15 mouse cellular contexts compared by ENCODE assay signal in genomic region chr10:99237205-99237832, GRCm38 (mm10). TPM values are rescaled to one million over a fixed set of nuclear protein-coding genes. Genes with fewer than 3 reads are reported as not detected.
DNase-seq lines count a peak whose midpoint lies in the region; ATAC-seq and TF ChIP-seq lines count a peak whose summit lies in the region.
"Had no signal": no experiment of that assay in that cellular context is flagged by ENCODE, and none has a peak within 500 bp of the region (broad histone marks: within the 10 kb centered on the region; RNA-seq: fewer than 3 reads in every experiment).

No protein-coding gene starts in this region.

- no peaks in the 10 kb centered on the region for H3K36me3 ChIP-seq in limb, embryonic 13.5 days
- no peaks in the 10 kb centered on the region for H3K36me3 ChIP-seq in limb, embryonic 10.5 days
- H3K36me3 ChIP-seq in limb, embryonic 15.5 days = no peaks in the 10 kb centered on the region
- H3K36me3 ChIP-seq in small intestine, adult 2 months (ENCODE audit: control insufficient read depth, insufficient read depth, low read length) = no peaks in the 10 kb centered on the region
- H3K36me3 ChIP-seq: limb, embryonic 12.5 days had no signal

- no peak for DNase-seq in limb, embryonic 10.5 days (ENCODE audit: low spot score)
- no peak for DNase-seq in cerebellum, adult 9-11 months
- DNase-seq: cerebellum, adult 18-20 months; embryo, embryonic 11 days; heart, adult 11 months; kidney, postnatal 10 days; thymus, postnatal 36 days had no signal

- H3K27me3 ChIP-seq in limb, embryonic 13.5 days = no peaks in the 10 kb centered on the region
- H3K27me3 ChIP-seq in limb, embryonic 10.5 days (ENCODE audit: low read depth, poor library complexity, severe bottlenecking) = no peaks in the 10 kb centered on the region
- H3K27me3 ChIP-seq in limb, embryonic 15.5 days = no peaks in the 10 kb centered on the region
- H3K27me3 ChIP-seq in small intestine, adult 2 months (ENCODE audit: control insufficient read depth, insufficient read depth, low read length) = no peaks in the 10 kb centered on the region
- H3K27me3 ChIP-seq: limb, embryonic 12.5 days had no signal

- H3K9me3 ChIP-seq in limb, embryonic 13.5 days = no peaks in the 10 kb centered on the region
- no peaks in the 10 kb centered on the region for H3K9me3 ChIP-seq in limb, embryonic 10.5 days (replicated peaks)
- no peaks in the 10 kb centered on the region for H3K9me3 ChIP-seq in limb, embryonic 15.5 days
- H3K9me3 ChIP-seq: limb, embryonic 12.5 days had no signal

- H3K4me3 ChIP-seq in limb, embryonic 13.5 days = no peak overlapping the region
- no peak overlapping the region for H3K4me3 ChIP-seq in limb, embryonic 10.5 days
- no peak overlapping the region for H3K4me3 ChIP-seq in embryonic fibroblast, embryonic 13.5 days (ENCODE audit: insufficient read depth, low read length)
- no peak overlapping the region for H3K4me3 ChIP-seq in limb, embryonic 15.5 days
- H3K4me3 ChIP-seq in small intestine, adult 2 months (ENCODE audit: low read depth, low read length) = peak overlapping the region; percentile 62
- H3K4me3 ChIP-seq: erythroblast, embryonic 14.5 days; limb, embryonic 12.5 days; megakaryocyte, embryonic 14.5 days had no signal

- no peak overlapping the region for H3K4me2 ChIP-seq in limb, embryonic 13.5 days (replicated peaks)
- H3K4me2 ChIP-seq in limb, embryonic 15.5 days = no peak overlapping the region
- H3K4me2 ChIP-seq: limb, embryonic 12.5 days had no signal

- ATAC-seq in limb, embryonic 13.5 days (ENCODE audit: low FRiP score, low read depth) = no peak
- no peak for ATAC-seq in limb, embryonic 15.5 days (ENCODE audit: insufficient number of reproducible peaks, low FRiP score, low TSS enrichment, low read depth)
- ATAC-seq in frontal cortex, adult (ENCODE audit: low TSS enrichment) = no peak

- WGBS in limb, embryonic 13.5 days = 66% methylated on average over 11 of the region's 11 CpGs
- WGBS in limb, embryonic 10.5 days = 82% methylated on average over 11 of the region's 11 CpGs
- 62% methylated on average over 11 of the region's 11 CpGs for WGBS in limb, embryonic 15.5 days
- WGBS in small intestine, adult 2 months = 30% methylated on average over 11 of the region's 11 CpGs

- TF ChIP-seq CTCF in embryonic fibroblast, embryonic 13.5 days (IDR thresholded peaks at IDR 0.05; ENCODE audit: borderline replicate concordance, insufficient read depth, low read length) = no peak
- TF ChIP-seq CTCF in small intestine, adult 2 months (IDR thresholded peaks at IDR 0.05; ENCODE audit: extremely low read depth, insufficient read length, insufficient replicate concordance, low read depth, low read length) = no peak

- H3K4me1 ChIP-seq in limb, embryonic 13.5 days = peaks cover 35% of the 10 kb centered on the region
- H3K4me1 ChIP-seq in limb, embryonic 10.5 days = peaks cover 22% of the 10 kb centered on the region
- H3K4me1 ChIP-seq in embryonic fibroblast, embryonic 13.5 days (ENCODE audit: control insufficient read depth, insufficient read depth, low read length) = peaks cover 12% of the 10 kb centered on the region; the same call in 1 of the 2 replicates
- peaks cover 20% of the 10 kb centered on the region for H3K4me1 ChIP-seq in limb, embryonic 15.5 days
- H3K4me1 ChIP-seq in small intestine, adult 2 months (ENCODE audit: control insufficient read depth, insufficient read depth, insufficient read length, low read length) = peaks cover 19% of the 10 kb centered on the region; the same call in 1 of the 2 replicates

- 0 out of 2 replicates have a peak, but pooled peaks have one; percentile 11 for TF ChIP-seq POLR2A in embryonic fibroblast, embryonic 13.5 days (IDR thresholded peaks at IDR 0.05; ENCODE audit: low read depth, low read length)
- no peak for TF ChIP-seq POLR2A in small intestine, adult 2 months (IDR thresholded peaks at IDR 0.05; ENCODE audit: low read depth, low read length)

- no peak overlapping the region for H3K9ac ChIP-seq in limb, embryonic 13.5 days
- H3K9ac ChIP-seq in limb, embryonic 15.5 days = no peak overlapping the region
- H3K9ac ChIP-seq: limb, embryonic 12.5 days had no signal

- peak overlapping the region; percentile 65; the same call in 1 of the 2 replicates for H3K27ac ChIP-seq in limb, embryonic 13.5 days
- no peak overlapping the region for H3K27ac ChIP-seq in limb, embryonic 10.5 days
- peak overlapping the region; percentile 29 for H3K27ac ChIP-seq in embryonic fibroblast, embryonic 13.5 days (ENCODE audit: insufficient read depth, low read length)
- 0 out of 2 replicates have a peak overlapping the region, but pooled peaks have one; percentile 33 for H3K27ac ChIP-seq in limb, embryonic 15.5 days
- H3K27ac ChIP-seq in small intestine, adult 2 months (ENCODE audit: insufficient read depth, low read depth, low read length) = peak overlapping the region; percentile 84
- H3K27ac ChIP-seq: limb, embryonic 12.5 days had no signal

RNA-seq across cellular contexts. Expression of gene Dusp6, which starts 25.7 kb away (rescaled TPM):
- polyA plus RNA-seq in limb, embryonic 13.5 days (2015; fragmentation: Nextera tagmentation; extraction: Ambion mirVana) = 64.3 and 72.1 TPM in 2 replicates
- 206 and 223 TPM in 2 replicates for polyA plus RNA-seq in limb, embryonic 10.5 days (2016; fragmentation: Nextera tagmentation; extraction: Ambion mirVana)
- polyA plus RNA-seq in embryonic fibroblast, embryonic 13.5 days (2011; ENCODE audit: insufficient read length, low read depth, missing spikeins) = 23.2 and 41.3 TPM in 2 replicates
- polyA plus RNA-seq in limb, embryonic 15.5 days (2015; fragmentation: Nextera tagmentation; extraction: Ambion mirVana) = 66.8 and 71.9 TPM in 2 replicates
- 28.7 and 98.8 TPM in 2 replicates for polyA plus RNA-seq in small intestine, adult 2 months (2012; rRNA removed)
